Mouse (Mus musculus) testis, adult 2 months (tissue): ENCODE measurements at regions not wholly inside any gene's neighbourhood (a gene's known extent, or its start where the extent isn't known, plus 50 kb on each side); places are given as distances from the start of the nearest gene placed in this dataset.

Source experiments
- CTCF ChIP-seq: fragments of 200-500 bp; IDR thresholded peaks from 2 replicates; pipeline ENCODE4 v1.5.1; 2012; ENCODE audit warnings: low read depth, mild to moderate bottlenecking, inconsistent platforms, low read length, moderate library complexity; ENCODE audit not compliant: control insufficient read depth, insufficient read depth, insufficient replicate concordance
- POLR2A ChIP-seq: fragments of 200-500 bp; IDR thresholded peaks from 2 replicates; pipeline ENCODE4 v1.6.1; 2012; ENCODE audit warnings: low read depth, mild to moderate bottlenecking, inconsistent platforms, low read length, moderate library complexity; ENCODE audit not compliant: control insufficient read depth

GRCm38 (mm10) chr13:43954714-43955393 lies 170.3 kb downstream of the Cd83 start:
- no peak for TF ChIP-seq CTCF
- no peak for TF ChIP-seq POLR2A
